Mouse (Mus musculus): ENCODE measurements around the gene Dnah1.

GRCm38 (mm10) chr14:31216846-31217245 lies 106.8 kb downstream of the Dnah1 start, which contains the start of gene Nisch:
- TF ChIP-seq CTCF (conservative IDR thresholded peaks at IDR 0.05; ENCODE audit: low read length): no peak
- no peak for TF ChIP-seq POU5F1 (IDR thresholded peaks at IDR 0.05; ENCODE audit: borderline replicate concordance, low read length)

Measured in E14TG2a.4 (cell line).